Mouse (Mus musculus): ENCODE measurements at regions not wholly inside any gene's neighbourhood (a gene's known extent, or its start where the extent isn't known, plus 50 kb on each side); places are given as distances from the start of the nearest gene placed in this dataset.

DNA sequence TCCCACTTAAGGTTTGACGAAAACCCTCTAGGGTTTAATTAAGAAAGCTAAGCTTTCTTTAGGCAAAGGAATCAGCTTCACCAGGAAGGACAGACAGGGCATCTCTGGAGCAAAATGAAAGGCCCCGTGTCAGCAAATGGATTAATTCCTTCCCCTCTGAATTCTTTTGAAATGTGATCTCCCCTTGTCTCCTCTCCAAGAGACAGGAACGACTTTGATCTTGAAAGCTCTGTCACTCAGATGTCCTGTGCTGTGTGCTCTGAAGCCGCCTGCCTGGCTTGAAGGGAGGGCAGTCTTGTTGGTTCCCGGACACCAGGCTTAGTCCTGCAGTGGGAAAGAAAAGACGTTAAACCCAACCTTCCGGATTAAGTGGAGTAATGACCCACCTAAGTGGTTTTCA is 52.8 kb downstream of the Rhob start:
- TF ChIP-seq CTCF (IDR thresholded peaks at IDR 0.05; ENCODE audit: borderline replicate concordance, insufficient read depth, low read length) (no peak), POLR2A (IDR thresholded peaks at IDR 0.05; ENCODE audit: low read depth, low read length) (no peak)

All from embryonic fibroblast, embryonic 13.5 days (primary cell).